Mouse (Mus musculus): Measurements from ENCODE around the gene Gm29776. TPM values are rescaled to one million over a fixed set of nuclear protein-coding genes. Genes with fewer than 3 reads are reported as not detected.

Gm29776 gene
- total and polyA plus RNA-seq, 3 experiments, result not detected

DNA sequence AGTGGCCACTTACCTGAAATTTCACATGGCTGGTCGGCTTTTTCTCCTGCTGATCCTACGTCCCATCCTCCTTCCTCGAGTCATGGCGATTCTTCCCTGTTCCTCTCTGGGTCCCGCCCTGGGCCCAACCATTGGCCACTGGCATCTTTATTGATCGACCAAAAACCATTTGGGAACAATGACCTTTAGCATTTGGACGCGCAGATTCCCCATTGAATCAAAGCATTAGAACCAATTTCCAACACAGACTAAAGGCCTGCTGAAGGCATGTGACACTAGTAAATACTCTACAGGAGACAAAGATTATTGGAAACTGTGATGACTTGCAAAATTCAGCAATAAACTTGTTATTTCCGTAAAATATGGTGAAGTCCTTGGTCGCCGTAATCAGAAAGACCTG lies 21.4 kb upstream of the Gm29776 start:
- no peak for DNase-seq (ENCODE audit: extremely low read depth)
- Histone ChIP-seq H3K4me2 (ENCODE audit: insufficient read depth, low read depth, poor library complexity, severe bottlenecking) (no peak overlapping the region), H3K9ac (ENCODE audit: insufficient read depth, low read depth) (no peak overlapping the region), H3K9me3 (replicated peaks; ENCODE audit: low read length) (peaks cover 9% of the 10 kb centered on the region), H3K27me3 (replicated peaks) (peaks cover 1% of the 10 kb centered on the region), H3K36me3 (replicated peaks in 1 of 2; ENCODE audit: control insufficient read depth in 1 of 2, insufficient read depth in 1 of 2, low read length in 1 of 2) (no peaks in the 10 kb centered on the region), H3K4me1 (ENCODE audit: control insufficient read depth in 1 of 2, insufficient read depth in 2 of 2) (peaks cover 2 to 15% of the 10 kb centered on the region in 2 experiments; a peak in 2 of 4 replicates), H3K4me3 (replicated peaks in 1 of 3; ENCODE audit: low read depth in 2 of 3, low read length in 2 of 3, poor library complexity in 1 of 3) (no peak overlapping the region), H3K27ac (ENCODE audit: insufficient read depth, low read depth) (no peak overlapping the region), H3K79me2 (replicated peaks; ENCODE audit: control insufficient read depth, extremely low read depth, insufficient read depth, poor library complexity, severe bottlenecking) (no peaks in the 10 kb centered on the region)
- in situ Hi-C loops (cut with MboI; ENCODE audit: low pct_ligation_motif_present, low pct_unique_long_range_greater_than_20kb, low sequenced_read_pairs) (no loop called here), dilution Hi-C loops (cut with MboI; ENCODE audit: extremely low pct_ligation_motif_present, extremely low pct_unique_long_range_greater_than_20kb, low sequenced_read_pairs) (no loop called here)
- no peak for TF ChIP-seq CTCF (conservative IDR thresholded peaks at IDR 0.05 in 1 of 2, IDR thresholded peaks at IDR 0.05 in 1 of 2; ENCODE audit: low read depth in 2 of 2, low read length in 2 of 2)
- TF ChIP-seq RCOR1 (conservative IDR thresholded peaks at IDR 0.05; ENCODE audit: low read depth, low read length), result no peak
- TF ChIP-seq ZMIZ1 (IDR thresholded peaks at IDR 0.05; ENCODE audit: low read depth, low read length), result no peak
- no peak for TF ChIP-seq TBP (conservative IDR thresholded peaks at IDR 0.05; ENCODE audit: low read depth, low read length)
- no peak for TF ChIP-seq JUN (IDR thresholded peaks at IDR 0.05; ENCODE audit: insufficient read depth, low read depth, low read length)
- TF ChIP-seq MEF2A (IDR thresholded peaks at IDR 0.05; ENCODE audit: borderline replicate concordance, low read depth, low read length), result no peak
- no peak for TF ChIP-seq MXI1 (IDR thresholded peaks at IDR 0.05; ENCODE audit: low read depth, low read length)
- TF ChIP-seq MAX (IDR thresholded peaks at IDR 0.05; ENCODE audit: low read length), result no peak
- TF ChIP-seq USF1 (IDR thresholded peaks at IDR 0.05; ENCODE audit: low read depth, low read length), result no peak
- no peak for TF ChIP-seq MYC (IDR thresholded peaks at IDR 0.05; ENCODE audit: low read depth, low read length)
- no peak for TF ChIP-seq USF2 (conservative IDR thresholded peaks at IDR 0.05; ENCODE audit: low read depth, low read length)
- TF ChIP-seq HCFC1 (IDR thresholded peaks at IDR 0.05; ENCODE audit: low read depth, low read length), result no peak
- TF ChIP-seq MAFK (IDR thresholded peaks at IDR 0.05; ENCODE audit: insufficient replicate concordance, low read length), result no peak

DNA sequence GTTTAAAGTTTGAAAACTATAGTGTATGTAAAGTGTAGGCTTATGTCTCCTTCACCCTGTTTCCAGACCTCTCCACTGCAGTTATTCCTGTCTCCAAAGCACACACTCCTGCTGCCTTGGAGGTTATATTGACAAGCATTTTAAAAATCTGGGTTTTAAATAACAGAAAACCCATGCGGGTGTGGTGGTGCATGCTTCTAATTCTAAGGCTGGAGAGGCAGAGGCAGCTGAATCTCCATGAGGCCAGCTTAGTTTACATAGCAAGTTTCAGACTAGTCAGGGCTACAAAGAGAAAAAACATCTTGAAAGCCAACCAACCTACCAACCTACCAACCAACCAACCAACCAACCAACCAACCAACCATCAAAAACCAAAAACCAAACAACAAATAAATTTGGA lies 16.8 kb upstream of the Gm29776 start:
- in situ Hi-C loops (cut with MboI; ENCODE audit: low pct_ligation_motif_present, low pct_unique_long_range_greater_than_20kb, low sequenced_read_pairs), result loop anchor here (5.0 to 10.0 kb wide), 2 partner anchors 107 to 299 kb away; partner anchors contain the start of gene Ngdn
- Histone ChIP-seq H3K36me3 (replicated peaks in 1 of 2; ENCODE audit: control insufficient read depth in 1 of 2, insufficient read depth in 1 of 2, low read length in 1 of 2) (no peaks in the 10 kb centered on the region), H3K9ac (ENCODE audit: insufficient read depth, low read depth) (no peak overlapping the region), H3K4me3 (replicated peaks in 1 of 3; ENCODE audit: low read depth in 2 of 3, low read length in 2 of 3, poor library complexity in 1 of 3) (no peak overlapping the region), H3K4me2 (ENCODE audit: insufficient read depth, low read depth, poor library complexity, severe bottlenecking) (no peak overlapping the region), H3K79me2 (replicated peaks; ENCODE audit: control insufficient read depth, extremely low read depth, insufficient read depth, poor library complexity, severe bottlenecking) (no peaks in the 10 kb centered on the region), H3K4me1 (ENCODE audit: control insufficient read depth in 1 of 2, insufficient read depth in 2 of 2) (peaks cover 8 to 30% of the 10 kb centered on the region in 2 experiments; a peak in 3 of 4 replicates), H3K27me3 (replicated peaks) (peaks cover 3% of the 10 kb centered on the region), H3K27ac (ENCODE audit: insufficient read depth, low read depth) (no peak overlapping the region), H3K9me3 (replicated peaks; ENCODE audit: low read length) (peaks cover 9% of the 10 kb centered on the region)
- no peak for TF ChIP-seq KAT2A (IDR thresholded peaks at IDR 0.05; ENCODE audit: insufficient replicate concordance, low read length)
- no peak for TF ChIP-seq BHLHE40 (IDR thresholded peaks at IDR 0.05; ENCODE audit: low read depth, low read length)
- no peak for TF ChIP-seq EP300 (IDR thresholded peaks at IDR 0.05; ENCODE audit: low read length)
- no peak for TF ChIP-seq CHD2 (IDR thresholded peaks at IDR 0.05; ENCODE audit: low read length)
- no peak for TF ChIP-seq CHD1 (IDR thresholded peaks at IDR 0.05; ENCODE audit: low read depth, low read length)
- TF ChIP-seq TBP (conservative IDR thresholded peaks at IDR 0.05; ENCODE audit: low read depth, low read length), result no peak
- TF ChIP-seq JUN (IDR thresholded peaks at IDR 0.05; ENCODE audit: insufficient read depth, low read depth, low read length), result no peak
- TF ChIP-seq JUND (conservative IDR thresholded peaks at IDR 0.05; ENCODE audit: low read depth, low read length), result no peak
- no peak for TF ChIP-seq ELF1 (IDR thresholded peaks at IDR 0.05; ENCODE audit: low read depth, low read length)
- no peak for TF ChIP-seq ZKSCAN1 (IDR thresholded peaks at IDR 0.05; ENCODE audit: borderline replicate concordance, low read depth, low read length)
- TF ChIP-seq POLR2AphosphoS2 (IDR thresholded peaks at IDR 0.05; ENCODE audit: low read depth, low read length), result no peak
- TF ChIP-seq MAX (IDR thresholded peaks at IDR 0.05; ENCODE audit: low read length), result no peak
- no peak for TF ChIP-seq ETS1 (conservative IDR thresholded peaks at IDR 0.05; ENCODE audit: low read depth, low read length)
- DNase-seq (ENCODE audit: extremely low read depth), result no peak
- dilution Hi-C loops (cut with MboI; ENCODE audit: extremely low pct_ligation_motif_present, extremely low pct_unique_long_range_greater_than_20kb, low sequenced_read_pairs), result no loop called here
